Mouse (Mus musculus) bone marrow macrophage, adult 2 months (primary cell): ENCODE results near the gene Ttc29.

Experiments used
- CTCF ChIP-seq: IDR thresholded peaks from 2 replicates; pipeline ENCODE4 v1.5.1; 2012; ENCODE audit warnings: low read depth, mild to moderate bottlenecking, low read length, moderate library complexity
- POLR2A ChIP-seq: IDR thresholded peaks from 2 replicates; pipeline ENCODE4 v1.6.1; 2012; ENCODE audit warnings: mild to moderate bottlenecking, low read depth, low read length, borderline replicate concordance

DNA sequence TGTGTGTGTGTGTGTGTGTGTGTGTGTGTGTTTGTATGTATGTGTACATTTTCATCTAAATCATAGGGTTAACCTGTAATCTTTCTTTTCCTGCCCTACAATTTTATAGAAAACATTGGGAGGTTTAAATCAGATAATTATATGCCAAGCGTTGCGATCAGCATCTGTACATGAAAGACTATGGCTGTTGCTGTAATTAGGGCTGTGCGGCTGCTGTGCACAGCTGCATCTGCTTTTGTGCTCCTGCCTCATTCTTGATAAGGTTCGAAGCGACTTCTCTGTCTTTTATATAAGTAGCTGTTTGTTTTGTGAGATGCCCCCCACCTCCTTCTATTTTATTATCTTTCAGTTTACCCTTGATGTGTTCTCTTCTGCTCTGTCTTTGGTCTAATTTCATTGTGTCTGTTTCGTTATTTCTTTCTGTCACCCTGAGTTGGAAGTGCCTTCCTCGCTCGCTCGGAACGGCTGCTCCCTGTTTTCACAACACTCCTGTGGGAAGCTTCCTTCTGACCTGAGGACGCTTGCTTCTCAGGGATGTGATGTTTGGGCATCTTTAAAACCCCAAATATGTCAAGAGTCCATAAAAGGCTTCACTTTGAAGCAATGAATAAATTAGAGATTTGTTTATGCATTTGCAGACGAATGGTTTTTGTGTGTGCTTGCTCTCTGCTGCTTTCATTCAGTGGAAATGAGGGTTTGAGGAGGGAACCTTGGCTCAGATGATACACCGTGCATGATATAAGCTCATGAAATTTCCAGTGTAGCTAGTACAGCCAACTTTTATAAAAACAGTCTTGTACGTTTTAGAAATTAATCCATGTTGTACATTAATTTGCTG lies 20.0 kb downstream of the Ttc29 start:
- no peak for TF ChIP-seq POLR2A
- no peak for TF ChIP-seq CTCF
